Mouse (Mus musculus) stomach, embryonic 14.5 days (tissue): ENCODE measurements around the gene 1700056E22Rik. TPM values are rescaled to one million over a fixed set of nuclear protein-coding genes. Genes with fewer than 3 reads are reported as not detected.

ENCODE experiments used
- ATAC-seq: fragments of 200-750 bp; cut with Nextera tagmentation; 2 replicates; pipeline ENCODE4 v1.8.0; 2017; ENCODE audit warnings: low read depth, moderate TSS enrichment; ENCODE audit not compliant: insufficient number of reproducible peaks, insufficient read depth, low FRiP score
- H3K27ac ChIP-seq: fragments of 300-500 bp; sonication (generic); 2 replicates; pipeline ENCODE4 v1.5.1; 2014; ENCODE audit warnings: mild to moderate bottlenecking, low read length, moderate library complexity, mixed read lengths
- H3K27me3 ChIP-seq: fragments of 300-500 bp; sonication (generic); 2 replicates; pipeline ENCODE4 v1.6.1; 2014; ENCODE audit warnings: low read length, control low read depth, mixed read lengths; ENCODE audit not compliant: control insufficient read depth, insufficient read depth
- H3K36me3 ChIP-seq: fragments of 300-500 bp; sonication (generic); 2 replicates; pipeline ENCODE4 v1.6.1; 2014; ENCODE audit warnings: mild to moderate bottlenecking, control low read depth, low read length, moderate library complexity, mixed read lengths; ENCODE audit not compliant: control insufficient read depth, insufficient read depth
- H3K4me1 ChIP-seq: fragments of 300-500 bp; sonication (generic); 2 replicates; pipeline ENCODE4 v1.6.1; 2014; ENCODE audit warnings: low read length, control low read depth, mixed read lengths; ENCODE audit not compliant: control insufficient read depth, insufficient read depth
- H3K4me2 ChIP-seq: fragments of 300-500 bp; sonication (generic); replicated peaks from 2 replicates; pipeline ENCODE4 v1.6.1; 2014; ENCODE audit warnings: low read depth, low read length, control low read depth
- H3K4me3 ChIP-seq: fragments of 300-500 bp; sonication (generic); 2 replicates; pipeline ENCODE4 v1.5.1; 2014; ENCODE audit warnings: low read depth, low read length, control low read depth
- H3K9ac ChIP-seq: fragments of 300-500 bp; sonication (generic); replicated peaks from 2 replicates; pipeline ENCODE4 v1.6.1; 2014; ENCODE audit warnings: low read depth, mild to moderate bottlenecking, control low read depth, low read length, moderate library complexity, mixed read lengths
- H3K9me3 ChIP-seq: fragments of 300-500 bp; sonication (generic); 2 replicates; pipeline ENCODE4 v1.6.1; 2016; ENCODE audit warnings: low read depth, low read length, control low read depth; ENCODE audit not compliant: control insufficient read depth
- WGBS: fragments of 180-500 bp; shearing (Covaris S2); extraction: QIAGEN DNeasy Blood & Tissue Kit; methylation state at CpG from one replicate; pipeline ENCODE4 v1.1.7; 2014; 5-methylcytosine and 5-hydroxymethylcytosine counted together
- polyA plus RNA-seq: library from polyadenylated mRNA; unstranded; fragments of >200 nt; fragmentation: Nextera tagmentation; extraction: Ambion mirVana; gene quantifications from 2 replicates; pipeline ENCODE4 v1.2.1, GENCODE M21; 2014

Gene 1700056E22Rik
- polyA plus RNA-seq, 1 experiment from 2014 or later = 0.61 TPM

GRCm38 (mm10) chr1:184046070-184046677 is 12.1 kb upstream of the 1700056E22Rik start:
- H3K27me3 ChIP-seq = no peaks in the 10 kb centered on the region
- peaks cover 3% of the 10 kb centered on the region for H3K4me1 ChIP-seq
- no peak overlapping the region for H3K9ac ChIP-seq
- 59% methylated on average over 6 of the region's 6 CpGs for WGBS
- H3K9me3 ChIP-seq = no peaks in the 10 kb centered on the region
- H3K36me3 ChIP-seq = no peaks in the 10 kb centered on the region
- H3K27ac ChIP-seq = no peak overlapping the region
- H3K4me3 ChIP-seq = no peak overlapping the region
- ATAC-seq = no peak
- no peak overlapping the region for H3K4me2 ChIP-seq

DNA sequence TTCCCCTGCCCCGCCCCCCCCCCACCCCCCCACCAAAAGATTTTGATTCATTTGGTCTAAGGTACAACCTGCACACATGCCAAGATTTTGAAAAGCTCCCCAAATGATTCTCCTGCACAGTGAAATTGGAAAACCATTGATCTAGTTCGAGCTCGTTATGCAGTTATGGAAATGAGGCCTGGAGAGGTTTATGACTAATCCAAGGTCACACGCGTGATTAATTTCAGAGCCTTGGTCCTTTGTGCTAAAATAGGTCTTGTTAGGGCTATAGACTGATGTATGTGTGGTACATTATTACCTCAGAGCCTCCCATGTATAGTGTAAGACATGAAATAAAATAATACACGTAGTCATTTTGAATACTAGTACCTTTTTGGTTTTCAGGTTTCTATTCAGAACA is 9.3 kb upstream of the 1700056E22Rik start:
- H3K4me2 ChIP-seq = no peak overlapping the region
- 81% methylated on average over 6 of the region's 6 CpGs for WGBS
- no peak overlapping the region for H3K9ac ChIP-seq

DNA sequence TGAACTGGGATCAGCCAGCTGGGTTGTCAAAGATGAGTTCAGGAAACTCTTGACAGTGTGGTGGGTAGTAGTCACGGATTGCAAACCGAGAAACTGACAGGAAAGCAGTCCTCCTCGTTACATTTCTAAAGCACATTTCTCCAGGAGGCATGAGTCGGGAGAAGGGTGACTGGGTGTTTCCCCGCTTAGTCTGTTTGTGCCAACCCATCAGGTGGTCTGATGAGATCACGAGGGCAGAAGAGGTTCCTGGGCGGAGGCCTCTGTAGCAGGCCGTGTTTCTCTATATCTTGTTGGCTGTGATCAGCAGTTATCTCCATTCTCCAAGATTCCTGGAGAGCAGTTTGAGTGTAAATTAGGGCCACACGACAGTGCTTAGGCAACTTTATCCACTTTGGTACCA is 8.6 kb upstream of the 1700056E22Rik start:
- peak overlapping the region; percentile 39; the same call in 1 of the 2 replicates for H3K27ac ChIP-seq

More for the DNA sequence above, 9.3 kb upstream of the 1700056E22Rik start:
- no peak for ATAC-seq
- peaks cover 5% of the 10 kb centered on the region for H3K4me1 ChIP-seq
- H3K36me3 ChIP-seq = no peaks in the 10 kb centered on the region
- H3K27me3 ChIP-seq = no peaks in the 10 kb centered on the region
- no peak overlapping the region for H3K27ac ChIP-seq
- no peak overlapping the region for H3K4me3 ChIP-seq
- no peaks in the 10 kb centered on the region for H3K9me3 ChIP-seq

DNA sequence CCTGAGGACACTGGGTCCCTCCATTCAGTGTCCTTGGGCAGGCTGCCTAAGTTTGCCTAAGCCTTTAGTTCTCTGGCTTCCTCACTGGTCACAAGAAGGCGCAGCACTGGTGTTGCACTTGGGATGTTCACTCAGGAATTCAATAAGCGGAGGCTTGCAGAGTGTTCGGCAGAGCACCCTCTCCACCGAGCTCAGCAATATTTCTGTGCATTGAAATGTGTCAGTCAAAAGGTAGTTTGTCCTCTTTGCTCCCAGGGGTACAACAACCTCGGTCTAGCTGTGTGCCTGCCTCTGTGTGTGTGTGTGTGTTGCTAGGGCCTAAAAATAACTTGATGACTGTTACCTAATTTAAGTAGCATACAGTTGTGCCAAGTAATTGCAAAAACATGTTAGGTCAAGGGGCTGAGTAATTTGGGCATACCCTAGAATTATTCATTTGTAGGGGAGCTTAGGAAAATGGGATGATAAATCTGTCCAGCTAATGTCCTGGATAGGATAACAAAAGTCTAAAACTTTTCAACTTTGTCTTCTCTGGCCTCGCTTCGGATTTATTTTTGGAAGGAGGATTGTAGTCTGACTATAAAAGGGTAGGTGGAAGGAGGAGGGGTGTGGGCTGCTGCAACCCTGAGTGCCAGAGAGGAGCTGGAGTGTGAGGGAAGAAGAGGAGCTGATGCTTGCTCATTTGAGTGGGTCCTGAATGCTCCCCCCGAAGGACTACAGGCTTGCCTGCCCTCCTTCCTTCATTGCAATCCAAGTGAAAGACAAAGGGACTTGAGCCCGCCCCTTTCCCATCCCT is 7.9 kb upstream of the 1700056E22Rik start:
- no peaks in the 10 kb centered on the region for H3K9me3 ChIP-seq
- no peaks in the 10 kb centered on the region for H3K36me3 ChIP-seq
- peaks cover 5% of the 10 kb centered on the region for H3K4me1 ChIP-seq
- 60% methylated on average over 9 of the region's 9 CpGs for WGBS
- ATAC-seq = no peak
- H3K4me2 ChIP-seq = no peak overlapping the region
- H3K27ac ChIP-seq = peak overlapping the region; percentile 39; the same call in 1 of the 2 replicates
- H3K9ac ChIP-seq = no peak overlapping the region
- no peaks in the 10 kb centered on the region for H3K27me3 ChIP-seq
- H3K4me3 ChIP-seq = no peak overlapping the region

More for the DNA sequence above, 8.6 kb upstream of the 1700056E22Rik start:
- Histone ChIP-seq H3K4me1 (peaks cover 5% of the 10 kb centered on the region), H3K9ac (no peak overlapping the region), H3K36me3 (no peaks in the 10 kb centered on the region), H3K4me2 (no peak overlapping the region), H3K9me3 (no peaks in the 10 kb centered on the region), H3K4me3 (no peak overlapping the region), H3K27me3 (no peaks in the 10 kb centered on the region)
- ATAC-seq = no peak
- WGBS = 80% methylated on average over 9 of the region's 9 CpGs

- Histone ChIP-seq H3K4me2 (no peak overlapping the region), H3K4me3 (no peak overlapping the region), H3K9me3 (no peaks in the 10 kb centered on the region), H3K36me3 (no peaks in the 10 kb centered on the region), H3K9ac (no peak overlapping the region), H3K4me1 (peaks cover 5% of the 10 kb centered on the region), H3K27me3 (no peaks in the 10 kb centered on the region), H3K27ac (peak overlapping the region; percentile 27; the same call in 1 of the 2 replicates)
- 50% methylated on average over 1 of the region's 1 CpGs for WGBS
- ATAC-seq = no peak
These were observed 6.8 kb upstream of the 1700056E22Rik start for GRCm38 (mm10) chr1:184040906-184041305.

- ATAC-seq = no peak
These were observed 6.1 kb upstream of the 1700056E22Rik start for GRCm38 (mm10) chr1:184040181-184040580.

DNA sequence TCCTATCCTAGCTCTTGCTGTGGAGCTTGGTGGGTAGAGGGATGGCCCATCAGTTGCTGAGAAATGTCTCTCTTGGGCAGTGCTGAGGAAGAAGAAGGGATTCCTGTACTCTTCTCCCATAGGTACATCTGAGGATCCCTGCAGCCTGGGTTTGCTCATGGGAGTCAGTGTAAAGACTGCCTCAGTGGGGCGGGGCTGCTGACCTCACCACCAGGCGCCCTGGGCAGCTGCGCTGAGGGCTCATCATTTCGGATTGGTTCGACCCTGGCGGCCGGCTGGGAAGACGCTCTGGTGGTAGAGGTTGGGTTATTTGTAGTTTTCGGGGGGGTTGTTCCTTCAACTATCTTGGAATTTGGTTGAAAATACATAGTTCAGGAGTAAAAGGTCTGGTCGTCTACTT is 5.2 kb upstream of the 1700056E22Rik start:
- 87% methylated on average over 10 of the region's 10 CpGs for WGBS
- Histone ChIP-seq H3K27ac (no peak overlapping the region), H3K4me2 (no peak overlapping the region), H3K4me1 (peaks cover 5% of the 10 kb centered on the region), H3K27me3 (no peaks in the 10 kb centered on the region), H3K9ac (no peak overlapping the region), H3K4me3 (no peak overlapping the region), H3K36me3 (no peaks in the 10 kb centered on the region), H3K9me3 (no peaks in the 10 kb centered on the region)
- no peak for ATAC-seq

More at GRCm38 (mm10) chr1:184040181-184040580, 6.1 kb upstream of the 1700056E22Rik start:
- Histone ChIP-seq H3K4me1 (peaks cover 5% of the 10 kb centered on the region), H3K36me3 (no peaks in the 10 kb centered on the region), H3K27me3 (no peaks in the 10 kb centered on the region), H3K4me2 (no peak overlapping the region), H3K9me3 (no peaks in the 10 kb centered on the region), H3K4me3 (no peak overlapping the region), H3K9ac (no peak overlapping the region), H3K27ac (no peak overlapping the region)
- WGBS = 91% methylated on average over 11 of the region's 11 CpGs

DNA sequence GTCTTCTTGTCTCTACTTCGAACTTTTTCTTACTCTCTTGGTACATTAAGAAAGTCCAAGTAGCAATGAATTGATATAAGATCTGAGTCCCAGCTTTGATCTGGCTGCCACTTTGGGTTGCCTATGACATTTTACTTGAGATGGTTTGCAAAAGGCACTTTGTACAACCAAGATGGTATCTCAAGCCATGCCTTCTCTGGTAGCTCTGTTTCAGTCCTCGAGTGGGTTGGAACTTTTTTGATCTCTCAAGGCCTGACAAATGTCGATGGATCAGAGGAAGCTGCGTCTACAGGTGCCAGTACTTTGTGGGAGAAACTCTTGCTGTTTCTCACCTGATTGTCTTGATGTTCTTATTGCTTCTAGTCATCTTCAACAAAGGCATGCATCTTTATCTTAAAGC is 3.7 kb upstream of the 1700056E22Rik start:
- Histone ChIP-seq H3K9ac (no peak overlapping the region), H3K27me3 (no peaks in the 10 kb centered on the region), H3K4me2 (no peak overlapping the region), H3K9me3 (no peaks in the 10 kb centered on the region), H3K36me3 (no peaks in the 10 kb centered on the region), H3K27ac (no peak overlapping the region), H3K4me1 (peaks cover 8% of the 10 kb centered on the region), H3K4me3 (no peak overlapping the region)
- WGBS = 81% methylated on average over 4 of the region's 4 CpGs
- ATAC-seq = no peak
